Mouse (Mus musculus): ENCODE results near the gene Prkag2.

Prkag2 gene

GRCm38 (mm10) chr5:24973672-24974225 lies 126.7 kb downstream of the Prkag2 start:
- no peak for DNase-seq (ENCODE audit: extremely low spot score, low read depth, low spot score)

GRCm38 (mm10) chr5:24973228-24973627 lies 127.2 kb downstream of the Prkag2 start:
- no peak for DNase-seq (ENCODE audit: extremely low spot score, low read depth, low spot score)

DNA sequence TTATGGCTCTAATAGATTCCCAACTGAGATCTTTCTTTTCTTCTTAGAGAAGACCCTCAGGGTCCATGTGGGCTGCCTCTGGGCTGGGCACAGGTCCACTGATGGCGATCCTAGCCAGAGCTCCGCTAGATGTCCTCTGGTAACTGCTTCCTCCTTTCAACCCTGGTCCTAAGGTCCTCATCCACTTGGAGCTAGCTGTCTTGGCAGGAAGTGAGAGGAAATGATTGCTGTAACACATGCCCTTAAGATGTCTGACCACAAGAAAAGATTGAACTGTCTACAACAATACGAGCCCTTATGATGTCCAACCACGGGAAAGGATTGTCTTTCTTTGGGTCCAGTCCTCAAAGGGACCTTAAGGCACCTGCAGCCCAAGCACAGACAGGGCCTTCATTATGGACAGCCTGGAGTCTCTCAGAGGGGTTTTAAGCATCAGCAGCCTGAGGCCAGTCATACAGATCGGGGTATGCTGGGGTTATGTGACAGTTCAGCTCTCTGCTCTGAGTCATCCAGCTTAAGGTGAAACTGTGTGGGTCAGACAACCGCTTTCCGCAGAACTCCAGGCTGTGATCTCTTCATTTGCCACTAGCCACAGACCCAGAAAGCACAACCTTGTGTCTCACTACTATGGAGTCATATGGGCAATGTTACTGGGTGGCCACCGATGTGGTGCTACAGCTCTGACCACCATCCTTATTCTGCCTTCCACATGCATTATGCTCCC lies 129.7 kb downstream of the Prkag2 start:
- no peak for DNase-seq (ENCODE audit: extremely low spot score, low read depth, low spot score)

- no peak for DNase-seq (ENCODE audit: extremely low spot score, low read depth, low spot score)
Measured at GRCm38 (mm10) chr5:24969241-24969880, 131.1 kb downstream of the Prkag2 start.

GRCm38 (mm10) chr5:24968792-24969191 lies 131.7 kb downstream of the Prkag2 start:
- no peak for DNase-seq (ENCODE audit: extremely low spot score, low read depth, low spot score)

GRCm38 (mm10) chr5:24967898-24968535 lies 132.4 kb downstream of the Prkag2 start:
- DNase-seq (ENCODE audit: extremely low spot score, low read depth, low spot score) = no peak

DNA sequence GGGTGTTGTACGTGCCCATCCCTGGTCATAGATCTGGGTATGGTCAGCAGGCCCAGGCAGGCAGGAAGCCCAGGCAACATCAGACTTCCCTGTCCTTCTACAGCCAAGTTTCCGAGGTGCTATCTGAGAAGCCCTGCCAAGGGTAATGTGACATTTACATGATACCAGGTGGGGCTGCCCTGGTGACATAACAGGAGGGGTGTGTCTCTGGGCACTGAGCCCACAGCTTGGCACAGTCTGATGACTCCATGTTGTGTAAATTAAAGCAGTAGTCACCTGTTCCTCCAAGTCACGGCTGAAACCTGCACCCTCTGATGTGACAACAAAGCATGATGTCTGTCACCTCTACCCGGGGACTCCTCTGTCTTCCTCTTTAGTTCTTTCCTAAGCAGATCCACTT lies 136.7 kb downstream of the Prkag2 start:
- no peak for DNase-seq (ENCODE audit: extremely low spot score, low read depth, low spot score)

DNA sequence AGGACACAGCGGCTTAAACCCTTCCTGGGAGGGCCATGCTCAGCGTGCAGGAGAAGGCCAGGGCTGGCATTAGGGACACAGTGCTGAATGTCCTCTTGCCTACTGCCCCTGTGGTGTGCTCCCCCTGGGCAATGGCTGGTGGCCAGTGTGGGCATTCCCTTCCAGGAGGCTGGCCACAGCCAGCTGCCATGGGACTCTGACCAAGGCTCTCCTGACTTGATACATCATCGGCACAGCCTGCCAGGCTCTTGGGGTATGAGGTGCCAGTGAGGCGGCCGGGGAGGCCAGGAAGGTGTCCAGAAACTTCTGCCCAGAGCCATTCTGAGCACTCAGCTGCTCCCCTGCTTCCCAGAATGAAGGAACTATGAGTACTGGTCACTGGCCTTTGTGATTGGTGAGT lies 139.7 kb downstream of the Prkag2 start:
- no peak for DNase-seq (ENCODE audit: extremely low spot score, low read depth, low spot score)

DNA sequence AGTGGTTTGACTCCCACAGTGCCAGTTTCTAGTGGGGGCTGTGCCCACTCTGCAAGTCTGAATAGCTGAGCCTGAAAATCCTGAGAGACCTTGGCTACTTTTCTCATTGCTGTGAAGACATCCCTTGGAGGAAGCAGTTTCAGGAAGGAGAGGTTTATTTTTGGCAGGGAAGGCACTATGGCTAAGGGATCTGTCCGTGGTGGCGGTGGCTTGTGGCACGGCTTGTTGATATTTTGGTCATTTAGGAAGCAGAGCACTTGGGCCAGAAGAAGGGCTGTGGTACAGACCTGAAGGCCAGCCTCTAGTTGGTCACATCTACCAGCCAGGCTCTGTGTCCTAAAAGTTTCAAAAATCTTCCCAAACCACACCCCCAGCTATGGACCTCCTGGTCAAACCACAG lies 140.7 kb downstream of the Prkag2 start:
- no peak for DNase-seq (ENCODE audit: extremely low spot score, low read depth, low spot score)

- no peak for DNase-seq (ENCODE audit: extremely low spot score, low read depth, low spot score)
Measured at GRCm38 (mm10) chr5:24958596-24958995, 141.8 kb downstream of the Prkag2 start.

- DNase-seq (ENCODE audit: extremely low spot score, low read depth, low spot score) = no peak
Measured at GRCm38 (mm10) chr5:24956891-24957290, 143.6 kb downstream of the Prkag2 start.

DNA sequence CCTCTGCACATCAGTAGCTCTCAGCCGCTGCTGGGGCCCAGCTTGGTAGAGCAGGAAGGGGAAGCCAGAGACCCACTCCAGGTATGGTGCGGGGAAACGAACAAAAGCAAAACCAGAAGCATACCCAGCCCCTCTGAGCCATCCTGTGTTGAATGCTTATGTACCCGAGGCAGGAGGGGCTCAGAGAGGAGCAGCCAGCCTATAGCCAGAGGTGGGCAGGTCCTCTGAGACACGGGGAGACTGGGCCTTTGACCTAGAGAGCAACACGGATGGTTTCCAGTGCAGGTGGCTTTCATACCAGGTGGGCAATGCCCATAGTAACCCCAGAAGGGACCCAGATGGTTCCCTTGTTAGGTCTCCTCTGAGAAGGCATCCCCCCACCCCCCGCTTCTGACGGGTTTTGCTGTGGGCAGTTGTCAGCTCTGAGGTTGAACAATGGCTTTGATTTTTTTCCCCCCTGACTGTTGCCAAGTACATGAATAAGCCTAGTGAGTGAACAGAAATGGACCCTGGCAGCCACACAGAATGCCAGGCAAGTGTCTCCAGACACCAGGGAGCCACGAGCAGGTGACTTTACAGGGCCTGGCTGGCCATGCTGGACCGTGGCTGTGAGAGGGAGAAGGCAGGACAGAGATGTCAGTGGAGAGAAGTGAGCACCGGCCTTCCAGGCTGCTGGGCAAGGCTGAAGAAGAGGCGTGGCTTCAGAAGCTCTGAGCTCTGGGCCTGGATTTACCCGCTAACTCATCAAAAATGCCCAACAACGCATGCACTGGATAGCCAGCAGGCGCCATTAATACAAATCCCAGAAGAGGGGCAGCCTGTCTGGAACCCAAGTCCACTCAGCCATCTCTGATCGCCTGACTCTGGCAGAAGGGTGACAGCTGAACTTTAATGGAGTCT lies 147.3 kb downstream of the Prkag2 start:
- no peak for DNase-seq (ENCODE audit: extremely low spot score, low read depth, low spot score)

GRCm38 (mm10) chr5:24952212-24952611 lies 148.2 kb downstream of the Prkag2 start:
- no peak for DNase-seq (ENCODE audit: extremely low spot score, low read depth, low spot score)

GRCm38 (mm10) chr5:24950891-24951574 lies 149.4 kb downstream of the Prkag2 start:
- DNase-seq (ENCODE audit: extremely low spot score, low read depth, low spot score) = no peak

DNA sequence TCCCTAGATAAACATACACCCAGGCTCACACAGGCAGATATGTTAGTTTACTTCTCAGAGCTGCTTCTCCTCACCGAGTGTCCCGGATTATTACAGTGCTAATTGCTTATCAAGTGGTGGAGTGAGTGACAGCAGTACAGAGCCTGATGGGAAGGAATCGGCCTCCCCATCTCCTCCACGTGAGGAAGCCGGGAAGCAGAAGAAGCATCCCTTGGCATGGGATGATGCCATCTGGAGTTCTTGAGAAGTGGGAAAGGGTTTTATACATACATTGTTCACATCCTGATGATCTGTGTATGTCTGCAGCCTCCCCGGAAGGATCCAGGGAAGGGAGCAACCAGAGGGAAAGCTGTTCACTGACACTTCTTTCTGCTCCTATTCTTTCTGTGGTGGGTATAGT lies 150.4 kb downstream of the Prkag2 start:
- no peak for DNase-seq (ENCODE audit: extremely low spot score, low read depth, low spot score)

DNA sequence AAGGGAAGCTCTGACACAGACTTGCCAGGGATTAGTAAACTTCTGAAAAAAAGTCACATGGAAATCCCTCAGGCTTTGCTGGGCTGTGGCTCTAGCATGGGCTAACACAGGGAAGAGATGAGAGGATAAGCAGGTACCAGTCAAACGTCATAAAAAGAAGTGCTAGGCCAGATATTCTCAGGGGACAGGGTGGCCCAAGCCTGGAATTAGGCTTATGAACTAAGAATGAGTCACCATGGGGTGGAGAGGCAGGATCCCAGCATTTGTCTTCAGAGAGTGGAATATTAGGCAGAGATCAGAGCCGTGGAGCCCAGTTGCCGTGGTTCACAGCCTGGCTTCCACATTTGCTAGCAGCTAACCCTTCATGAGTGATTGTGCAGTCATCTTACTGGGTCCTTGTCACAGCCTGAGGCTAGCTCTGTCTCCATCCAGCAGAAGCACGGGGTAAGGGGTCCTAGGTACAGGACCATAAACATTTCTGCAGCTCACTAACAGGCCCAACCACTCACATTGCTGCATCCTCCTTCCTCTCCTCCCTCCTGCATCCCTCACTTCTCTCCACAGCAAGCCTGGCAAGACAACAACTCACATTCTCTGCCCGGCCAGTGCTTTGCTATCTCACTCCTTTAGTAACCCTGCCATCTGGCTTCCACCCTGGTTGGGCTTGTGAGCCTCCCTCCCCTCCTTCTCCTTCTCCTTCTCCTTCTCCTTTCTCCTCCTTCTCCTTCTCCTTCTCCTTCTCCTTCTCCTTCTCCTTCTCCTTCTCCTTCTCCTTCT lies 162.2 kb downstream of the Prkag2 start:
- DNase-seq (ENCODE audit: extremely low spot score, low read depth, low spot score) = no peak

DNA sequence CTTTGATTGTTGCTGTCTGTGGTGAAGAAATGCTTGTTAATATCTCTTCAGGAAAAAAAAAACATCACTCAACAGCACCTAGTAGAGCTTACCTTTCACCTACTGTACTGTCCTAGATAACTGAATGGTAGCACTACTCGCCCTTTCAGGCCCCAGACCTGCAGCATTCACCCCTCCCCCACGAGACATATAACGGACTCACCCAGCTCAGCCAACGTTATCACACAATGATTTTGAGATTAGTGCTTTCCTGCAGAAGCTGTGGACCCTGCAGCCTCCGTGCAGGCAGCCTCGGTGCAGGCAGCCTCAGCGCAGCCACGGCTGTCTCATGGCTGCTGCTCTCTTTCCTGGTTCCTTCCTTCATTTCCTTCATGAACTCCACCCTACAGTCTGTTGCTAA lies 164.0 kb downstream of the Prkag2 start:
- DNase-seq (ENCODE audit: extremely low spot score, low read depth, low spot score) = no peak

DNA sequence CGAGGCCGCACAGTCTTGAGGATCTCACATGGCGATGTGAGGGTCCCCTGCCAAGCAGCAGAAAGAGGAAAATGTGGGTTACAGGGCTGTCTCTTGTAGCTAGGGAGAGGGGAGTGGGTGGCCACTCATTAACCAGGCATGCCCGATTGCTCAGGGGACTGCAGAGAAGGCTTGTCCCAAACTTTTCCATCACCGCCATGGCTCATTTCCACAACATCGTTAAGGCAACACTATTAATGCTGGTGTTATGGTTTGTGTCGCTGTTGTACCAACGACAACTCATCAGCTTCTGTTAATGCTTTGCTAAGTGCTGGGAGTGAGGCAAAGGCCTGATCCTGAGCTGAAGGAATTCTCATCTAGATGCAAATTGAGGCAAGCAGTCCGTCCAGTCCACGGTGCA lies 165.0 kb downstream of the Prkag2 start:
- no peak for DNase-seq (ENCODE audit: extremely low spot score, low read depth, low spot score)

DNA sequence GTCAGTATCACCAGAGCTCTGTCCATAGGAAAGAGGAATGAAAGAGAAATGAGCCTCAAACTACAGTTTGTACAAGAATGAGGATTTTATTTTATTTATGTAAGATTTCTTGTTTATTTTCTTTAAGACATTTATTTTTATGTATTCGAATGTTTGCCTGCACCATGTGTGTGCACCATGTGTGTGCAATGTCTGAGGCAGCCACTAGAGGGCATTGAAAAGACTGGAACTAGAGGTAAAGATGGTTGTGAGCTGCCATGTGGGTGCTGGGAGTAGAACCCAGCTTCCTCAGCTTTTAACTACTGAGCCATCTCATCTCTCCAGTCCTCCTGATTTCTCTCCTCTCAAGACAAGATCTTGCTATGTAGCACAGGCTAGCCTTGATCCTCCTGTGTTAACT lies 166.7 kb downstream of the Prkag2 start:
- DNase-seq (ENCODE audit: extremely low spot score, low read depth, low spot score) = no peak
